In the genomic region with DNA sequence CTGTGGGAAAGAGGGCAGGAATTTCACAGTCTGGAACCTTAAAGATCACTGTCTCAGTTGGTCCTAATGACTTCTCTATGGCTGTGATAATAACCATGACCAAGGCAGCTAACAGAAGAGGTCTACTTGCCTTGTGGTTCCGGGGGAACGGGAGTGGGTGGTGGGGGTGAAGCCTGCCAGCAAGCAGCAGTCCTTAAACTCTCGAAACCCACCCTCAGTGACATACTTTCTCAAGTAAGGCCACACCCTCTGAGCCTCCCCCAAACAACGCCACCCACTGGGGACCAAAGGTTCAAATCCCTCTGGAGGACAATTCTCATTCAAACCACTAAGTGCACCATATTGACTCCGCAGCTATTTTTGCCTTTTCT, we compare ENCODE assay signal across 35 mouse cellular contexts. TPM values are rescaled to one million over a fixed set of nuclear protein-coding genes. Genes with fewer than 3 reads are reported as not detected.
"Had no signal": no experiment of that assay in that cellular context is flagged by ENCODE, and none has a peak within 500 bp of the region (broad histone marks: within the 10 kb centered on the region; RNA-seq: fewer than 3 reads in every experiment).

No protein-coding gene starts in this region.

- ATAC-seq: forebrain, embryonic 13.5 days; forebrain, embryonic 14.5 days; forebrain, embryonic 15.5 days; forebrain, embryonic 16.5 days; forebrain, postnatal 0 days had no signal

- H3K4me3 ChIP-seq: embryonic facial prominence, embryonic 10.5 days; embryonic facial prominence, embryonic 12.5 days; embryonic facial prominence, embryonic 13.5 days; embryonic facial prominence, embryonic 15.5 days; erythroblast, embryonic 14.5 days; forebrain, embryonic 10.5 days; forebrain, embryonic 12.5 days; forebrain, embryonic 13.5 days; forebrain, embryonic 15.5 days; gastrocnemius, adult 2 months; heart, adult 2 months; heart, embryonic 10.5 days; heart, embryonic 12.5 days had no signal

- H3K27me3 ChIP-seq: embryonic facial prominence, embryonic 12.5 days; embryonic facial prominence, embryonic 13.5 days; embryonic facial prominence, embryonic 15.5 days; forebrain, embryonic 12.5 days; forebrain, embryonic 13.5 days; forebrain, embryonic 15.5 days; heart, embryonic 12.5 days had no signal

- H3K4me1 ChIP-seq: embryonic facial prominence, embryonic 10.5 days; embryonic facial prominence, embryonic 12.5 days; forebrain, embryonic 10.5 days; forebrain, embryonic 12.5 days; forebrain, embryonic 13.5 days; forebrain, embryonic 15.5 days; heart, embryonic 10.5 days; heart, embryonic 12.5 days had no signal

- H3K27ac ChIP-seq: embryonic facial prominence, embryonic 10.5 days; embryonic facial prominence, embryonic 12.5 days; embryonic facial prominence, embryonic 13.5 days; embryonic facial prominence, embryonic 15.5 days; forebrain, embryonic 10.5 days; forebrain, embryonic 12.5 days; forebrain, embryonic 13.5 days; forebrain, embryonic 15.5 days; gastrocnemius, adult 2 months; heart, adult 2 months; heart, embryonic 10.5 days had no signal

- DNase-seq: embryo, embryonic 11 days; forebrain, postnatal 0 days; gastrocnemius, adult 2 months; gastrocnemius, postnatal 10 days; gastrocnemius, postnatal 14 days; gastrocnemius, postnatal 25 days; gastrocnemius, postnatal 36 days; heart, adult 11 months; heart, adult 18-20 months; heart, adult 2 months had no signal

RNA-seq across cellular contexts. Expression of a gene that starts 5.3 kb away (rescaled TPM):
- total RNA-seq: common myeloid progenitor, adult 5-6 weeks; forebrain, postnatal 0 days; gastrocnemius, adult 18-20 months; gastrocnemius, adult 2 months; gastrocnemius, adult 8-10 months; gastrocnemius, postnatal 10 days; gastrocnemius, postnatal 14 days; gastrocnemius, postnatal 25 days; gastrocnemius, postnatal 36 days; gastrocnemius, postnatal 4 days; granulocyte monocyte progenitor cell, adult 5-6 weeks; heart, adult 18-20 months; heart, adult 2 months; heart, adult 8-10 months had no signal
- polyA plus RNA-seq: cortical plate, adult 2 months; embryonic facial prominence, embryonic 10.5 days; embryonic facial prominence, embryonic 11.5 days; embryonic facial prominence, embryonic 12.5 days; embryonic facial prominence, embryonic 13.5 days; embryonic facial prominence, embryonic 14.5 days; embryonic facial prominence, embryonic 15.5 days; erythroblast, embryonic 14.5 days; forebrain, embryonic 10.5 days; forebrain, embryonic 11.5 days; forebrain, embryonic 12.5 days; forebrain, embryonic 13.5 days; forebrain, embryonic 14.5 days; forebrain, embryonic 15.5 days; forebrain, embryonic 16.5 days; forebrain, postnatal 0 days; frontal cortex, adult 2 months; heart, embryonic 10.5 days; heart, embryonic 11.5 days; heart, embryonic 12.5 days had no signal
